Mouse (Mus musculus) thymus, postnatal 4 days (tissue): ENCODE measurements at regions not wholly inside any gene's neighbourhood (a gene's known extent, or its start where the extent isn't known, plus 50 kb on each side); places are given as distances from the start of the nearest gene placed in this dataset.
A peak's percentile ranks its signal among the peaks of the same experiment; 100 is the strongest.

Experiments
- DNase-seq: peaks from one replicate; pipeline ENCODE4 v3.0.0; 2021

GRCm38 (mm10) chr13:113736468-113736867 is 57.8 kb upstream of the Arl15 start:
- DNase-seq: no peak

GRCm38 (mm10) chr13:113735611-113736285 is 58.6 kb upstream of the Arl15 start:
- DNase-seq: no peak

GRCm38 (mm10) chr13:113734134-113734794 is 60.0 kb upstream of the Arl15 start:
- peak; percentile 27 for DNase-seq

- no peak for DNase-seq
These were observed 60.6 kb upstream of the Arl15 start for GRCm38 (mm10) chr13:113733734-113734133.

- DNase-seq: no peak
These were observed 63.4 kb upstream of the Arl15 start for GRCm38 (mm10) chr13:113730776-113731400.

- DNase-seq: no peak
These were observed 64.1 kb upstream of the Arl15 start for GRCm38 (mm10) chr13:113730062-113730775.

- no peak for DNase-seq
These were observed 64.7 kb upstream of the Arl15 start for GRCm38 (mm10) chr13:113729574-113729973.

GRCm38 (mm10) chr13:113728111-113728510 is 64.6 kb upstream of the Hspb3 start:
- no peak for DNase-seq

- DNase-seq: no peak
These were observed 61.7 kb upstream of the Hspb3 start for GRCm38 (mm10) chr13:113724881-113725837.

- no peak for DNase-seq
These were observed 51.8 kb upstream of the Hspb3 start for GRCm38 (mm10) chr13:113715231-113715630.

- no peak for DNase-seq
These were observed 50.4 kb upstream of the Hspb3 start for GRCm38 (mm10) chr13:113713844-113714243.
